Mouse (Mus musculus) heart, postnatal 0 days (tissue): ENCODE results near the gene Gfra4.

ENCODE experiments used
- CTCF ChIP-seq: IDR thresholded peaks from 2 replicates; pipeline ENCODE4 v1.5.1; 2016; ENCODE audit warnings: antibody characterized with exemption, control low read depth, low read depth
- EP300 ChIP-seq: IDR thresholded peaks from 2 replicates; pipeline ENCODE4 v1.6.1; 2016; ENCODE audit warnings: antibody characterized with exemption, low read depth

DNA sequence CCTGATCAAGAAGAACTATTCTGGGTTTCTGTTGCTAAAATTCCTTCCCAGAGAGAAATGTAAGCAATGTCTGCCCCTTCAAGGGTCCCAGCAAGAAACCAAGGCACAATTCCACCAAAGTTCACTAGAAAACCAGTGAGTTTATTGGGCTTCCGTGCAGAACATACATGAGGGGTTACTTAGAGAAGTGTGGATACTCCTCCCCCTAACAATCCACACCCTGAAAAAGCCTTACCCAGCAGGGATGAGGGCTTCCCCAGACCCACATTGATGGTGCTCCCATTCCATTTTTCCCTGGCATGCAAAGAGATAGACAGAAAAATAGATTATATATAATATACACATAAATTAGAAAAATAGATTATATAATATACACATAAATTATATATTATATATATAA lies 11.9 kb downstream of the Gfra4 start:
- TF ChIP-seq CTCF (no peak), EP300 (no peak)
